Mouse (Mus musculus) layer of hippocampus, postnatal 36 days (tissue): ENCODE results near the gene Gramd4. TPM values are rescaled to one million over a fixed set of nuclear protein-coding genes. Genes with fewer than 3 reads are reported as not detected.

Source experiments
- DNase-seq, 2 experiments: peaks; one replicate each; pipeline ENCODE4 v3.0.0; 2022
- total RNA-seq, 2 experiments: library from RNA; stranded (reverse); gene quantifications; 2 replicates each; pipeline ENCODE4 v1.2.3; 2021

Gene Gramd4
- total RNA-seq, 2 experiments from 2014 or later: 25.4 to 30.9 TPM

DNA sequence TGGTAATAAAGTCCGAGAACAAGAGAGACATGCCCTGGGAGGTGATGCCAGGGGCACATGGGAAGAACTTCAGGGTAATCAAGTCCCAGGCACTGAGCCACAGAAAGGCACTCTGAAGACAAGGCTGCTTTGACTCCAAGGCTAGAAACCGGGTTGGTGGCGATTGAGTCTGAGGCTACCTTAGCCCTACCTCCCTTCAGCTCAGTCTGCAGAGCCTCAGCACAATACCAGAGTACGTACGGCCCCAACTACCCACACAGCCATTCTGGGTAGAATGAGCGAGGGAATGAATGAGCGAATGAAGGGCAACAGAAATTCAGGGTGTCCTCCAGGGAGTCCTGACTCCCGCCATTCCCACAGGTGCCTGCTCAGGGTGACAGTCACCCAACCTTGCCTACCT, 126.0 kb downstream of the Gramd4 start:
- no peak for DNase-seq

GRCm38 (mm10) chr15:86184071-86184470, 126.6 kb downstream of the Gramd4 start:
- no peak for DNase-seq

DNA sequence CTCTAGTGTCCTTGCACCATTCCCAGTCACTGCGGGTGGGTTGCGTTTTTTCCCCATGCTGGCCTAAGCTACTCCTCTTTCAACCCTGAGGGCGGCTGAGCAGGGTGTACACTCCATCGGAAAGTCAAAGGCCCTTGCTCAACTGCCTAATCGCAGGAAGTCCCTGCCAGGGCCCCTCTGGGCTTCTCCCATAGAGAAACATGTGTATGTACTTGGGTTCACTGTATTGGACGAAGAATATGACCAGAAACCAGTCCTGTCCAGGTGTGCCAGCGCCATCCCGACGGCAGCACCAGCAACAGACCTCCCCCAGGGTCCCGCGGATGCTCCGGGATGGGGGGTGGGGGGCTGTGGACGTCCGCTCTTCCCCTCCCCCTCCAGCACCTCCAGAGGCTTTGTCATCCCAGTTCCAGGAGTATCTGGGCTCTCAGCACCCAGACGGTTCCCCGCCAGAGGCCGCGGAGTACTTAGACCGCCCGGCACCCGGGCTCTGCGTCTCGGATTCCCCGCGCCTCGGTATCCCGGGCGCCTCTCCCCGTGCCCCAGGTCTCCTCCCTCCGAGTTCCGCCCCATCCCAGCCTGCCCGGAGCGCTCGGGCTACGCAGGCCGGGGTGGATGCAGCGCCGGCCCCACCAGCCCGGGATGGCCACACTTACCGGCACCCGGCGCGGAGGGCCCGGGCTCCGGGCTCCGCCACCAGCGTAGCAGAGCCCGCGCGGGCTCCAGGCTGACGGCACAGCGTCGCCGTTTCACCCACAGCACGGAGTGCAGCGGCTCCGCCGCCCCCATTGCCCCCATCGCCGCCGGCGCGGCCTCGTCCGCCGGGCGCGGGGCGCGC, 127.6 kb downstream of the Gramd4 start:
- peak; percentile 49 to 50 for DNase-seq

DNA sequence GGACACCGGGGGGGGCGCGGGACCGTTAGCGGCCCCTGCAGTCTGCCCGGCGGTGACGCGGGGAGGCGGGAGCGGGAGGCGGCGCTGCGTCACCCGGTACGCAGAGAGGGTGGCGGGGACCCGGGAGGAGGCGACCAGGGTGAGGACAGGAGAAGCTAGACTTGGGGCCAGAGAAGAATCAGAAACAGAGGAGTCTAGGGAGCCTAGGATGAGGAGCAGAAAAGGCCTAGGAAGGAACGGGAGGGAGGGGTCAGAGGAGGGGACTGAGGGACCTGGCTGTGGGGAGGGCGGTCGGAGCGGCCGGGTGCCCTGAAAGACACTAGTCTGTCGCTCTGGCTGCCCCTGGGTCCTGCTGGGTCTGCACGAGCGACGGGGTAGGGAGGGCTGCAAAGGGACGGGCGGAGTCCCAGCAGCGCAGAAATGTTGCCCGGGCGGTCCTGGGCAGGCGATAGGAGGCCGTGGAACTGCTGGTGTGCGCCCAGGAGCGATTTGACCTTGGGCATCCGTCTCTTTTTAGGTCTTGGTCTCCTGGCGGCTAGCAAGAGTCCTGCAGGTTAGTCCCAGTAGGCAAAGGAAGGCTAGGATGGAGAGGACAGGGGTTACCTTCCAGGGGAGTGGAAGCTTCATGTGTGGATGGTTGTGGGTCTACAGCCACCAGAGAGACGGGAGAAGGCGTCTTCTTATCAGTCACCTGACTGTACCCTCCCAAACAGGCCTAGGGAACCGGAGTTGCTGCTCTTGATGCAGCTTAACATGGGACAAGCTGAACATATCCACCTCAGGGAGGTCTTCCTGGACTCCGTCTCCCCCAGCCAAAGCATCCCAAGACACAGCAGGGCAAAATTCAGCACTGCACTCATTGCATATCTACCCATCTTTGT, 128.4 kb downstream of the Gramd4 start, which contains the start of gene Cerk:
TSS of gene Cerk (minus strand) at position 453 of the 881 bp plus-strand sequence.
- DNase-seq: peak; percentile 86 to 89

DNA sequence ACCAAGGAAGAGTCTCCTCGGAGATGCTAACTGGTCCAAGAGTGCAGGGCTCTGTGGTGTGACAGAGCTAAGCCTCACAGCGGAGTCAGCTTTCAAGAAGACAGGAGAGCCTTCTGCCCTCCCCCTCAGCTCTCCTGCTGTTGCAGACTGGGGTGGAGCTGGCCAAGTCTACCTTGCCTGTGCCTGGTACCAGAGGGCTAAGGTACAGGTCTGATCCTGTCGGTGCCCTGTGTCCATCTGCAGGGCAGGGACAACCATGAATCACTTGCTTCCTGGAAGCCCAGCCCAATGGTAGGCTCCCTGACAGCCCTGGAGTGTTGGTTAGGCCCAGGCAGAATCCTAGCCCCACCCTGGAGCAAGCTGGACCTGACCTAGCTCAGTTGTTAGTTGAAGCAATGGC, 129.2 kb downstream of the Gramd4 start:
- no peak for DNase-seq

Other genes starting within 250 kb of the Gramd4 start
- 10 to 100 TPM; 17.5 to 20.6 TPM for gene Cdpf1, start 246.0 kb upstream of the Gramd4 start, total RNA-seq
- under 1 TPM; 0.53 to 0.62 TPM for gene Pkdrej, start 236.0 kb upstream of the Gramd4 start, total RNA-seq
- 1 to 10 TPM; 4.4 to 7.7 TPM for gene Ttc38, start 225.4 kb upstream of the Gramd4 start, total RNA-seq
- under 1 TPM; 0.61 to 0.67 TPM for gene Gtse1, start 197.9 kb upstream of the Gramd4 start, total RNA-seq
- gene Trmu, start 178.4 kb upstream of the Gramd4 start, total RNA-seq: 10 to 100 TPM; 33.9 to 36.8 TPM
- 1 to 10 TPM; 4.1 to 4.7 TPM for gene Celsr1, start 23.9 kb upstream of the Gramd4 start, total RNA-seq
- gene Cerk, start 128.4 kb downstream of the Gramd4 start, total RNA-seq: 10 to 100 TPM; 44.8 to 46.3 TPM
- 10 to 100 TPM; 35.0 to 35.4 TPM for gene Tbc1d22a, start 156.8 kb downstream of the Gramd4 start, total RNA-seq